Mouse (Mus musculus) lung, embryonic 14.5 days (tissue): ENCODE data around the gene Med25. TPM values are rescaled to one million over a fixed set of nuclear protein-coding genes. Genes with fewer than 3 reads are reported as not detected.
"Not testable (repeated sequence)": the region's sequence is repeated elsewhere in the genome, so short reads cannot be mapped to it uniquely, and the experiment has no call there.

Experiments
- ATAC-seq: fragments of 200-750 bp; cut with Nextera tagmentation; 2 replicates; pipeline ENCODE4 v1.8.0; 2017; ENCODE audit warnings: mild to moderate bottlenecking, moderate TSS enrichment, moderate library complexity; ENCODE audit not compliant: insufficient read depth
- DNase-seq: peaks from one replicate; pipeline ENCODE4 v3.0.0-alpha.2; 2015
- H3K27ac ChIP-seq: fragments of 300-500 bp; sonication (generic); 2 replicates; pipeline ENCODE4 v1.5.1; 2014; ENCODE audit warnings: low read depth, mild to moderate bottlenecking, moderate library complexity
- H3K27me3 ChIP-seq: fragments of 300-500 bp; sonication (generic); 2 replicates; pipeline ENCODE4 v1.6.1; 2014; ENCODE audit warnings: low read length, control low read depth; ENCODE audit not compliant: insufficient read depth
- H3K36me3 ChIP-seq: fragments of 300-500 bp; sonication (generic); 2 replicates; pipeline ENCODE4 v1.6.1; 2014; ENCODE audit warnings: control low read depth; ENCODE audit not compliant: insufficient read depth
- H3K4me1 ChIP-seq: fragments of 300-500 bp; sonication (generic); 2 replicates; pipeline ENCODE4 v1.6.1; 2014; ENCODE audit warnings: antibody characterized with exemption, control low read depth; ENCODE audit not compliant: insufficient read depth
- H3K4me2 ChIP-seq: fragments of 300-500 bp; sonication (generic); 2 replicates; pipeline ENCODE4 v1.6.1; 2014; ENCODE audit warnings: mild to moderate bottlenecking
- H3K4me3 ChIP-seq: fragments of 300-500 bp; sonication (generic); 2 replicates; pipeline ENCODE4 v1.5.1; 2014; ENCODE audit warnings: low read depth, low read length
- H3K9ac ChIP-seq: fragments of 300-500 bp; sonication (generic); 2 replicates; pipeline ENCODE4 v1.6.1; 2014
- H3K9me3 ChIP-seq: fragments of 300-500 bp; sonication (generic); 2 replicates; pipeline ENCODE4 v1.6.1; 2016; ENCODE audit warnings: low read depth, low read length, control low read depth
- CTCF ChIP-seq: IDR thresholded peaks from 2 replicates; pipeline ENCODE4 v1.5.1; 2016; ENCODE audit warnings: antibody characterized with exemption, low read depth
- WGBS: fragments of 180-500 bp; shearing (Covaris S2); extraction: QIAGEN DNeasy Blood & Tissue Kit; methylation state at CpG from one replicate; pipeline ENCODE4 v1.1.7; 2014; 5-methylcytosine and 5-hydroxymethylcytosine counted together
- polyA plus RNA-seq: library from polyadenylated mRNA; unstranded; fragments of >200 nt; fragmentation: Nextera tagmentation; extraction: Ambion mirVana; gene quantifications from 2 replicates; pipeline ENCODE4 v1.2.1, GENCODE M21; 2014

The Med25 gene
- polyA plus RNA-seq, 1 experiment from 2014 or later: 79.5 TPM

GRCm38 (mm10) chr7:44883036-44883435, 9.5 kb downstream of the Med25 start:
- Histone ChIP-seq H3K9ac (no peak overlapping the region), H3K27ac (no peak overlapping the region), H3K4me2 (no peak overlapping the region), H3K36me3 (peaks cover 90% of the 10 kb centered on the region), H3K4me1 (no peaks in the 10 kb centered on the region), H3K9me3 (no peaks in the 10 kb centered on the region), H3K27me3 (no peaks in the 10 kb centered on the region), H3K4me3 (no peak overlapping the region)
- 98% methylated on average over 3 of the region's 3 CpGs for WGBS
- no peak for DNase-seq
- ATAC-seq: no peak
- no peak for TF ChIP-seq CTCF

GRCm38 (mm10) chr7:44877833-44878232, 14.7 kb downstream of the Med25 start:
- Histone ChIP-seq H3K27ac (no peak overlapping the region), H3K9ac (no peak overlapping the region), H3K4me2 (no peak overlapping the region), H3K36me3 (peaks cover 67% of the 10 kb centered on the region), H3K9me3 (no peaks in the 10 kb centered on the region), H3K27me3 (no peaks in the 10 kb centered on the region), H3K4me3 (no peak overlapping the region), H3K4me1 (no peaks in the 10 kb centered on the region)
- no peak for TF ChIP-seq CTCF
- 84% methylated on average over 14 of the region's 14 CpGs for WGBS
- DNase-seq: no peak
- ATAC-seq: no peak

GRCm38 (mm10) chr7:44871774-44872173, 20.7 kb downstream of the Med25 start:
- H3K9ac ChIP-seq, H3K4me2 ChIP-seq, H3K36me3 ChIP-seq, DNase-seq, H3K9me3 ChIP-seq, ATAC-seq, H3K27me3 ChIP-seq, H3K4me3 ChIP-seq, H3K27ac ChIP-seq: not testable (repeated sequence)
- 86% methylated on average over 2 of the region's 2 CpGs for WGBS
- peaks cover 16% of the 10 kb centered on the region for H3K4me1 ChIP-seq
- peak; percentile 11; the same call in 1 of the 2 replicates for TF ChIP-seq CTCF

DNA sequence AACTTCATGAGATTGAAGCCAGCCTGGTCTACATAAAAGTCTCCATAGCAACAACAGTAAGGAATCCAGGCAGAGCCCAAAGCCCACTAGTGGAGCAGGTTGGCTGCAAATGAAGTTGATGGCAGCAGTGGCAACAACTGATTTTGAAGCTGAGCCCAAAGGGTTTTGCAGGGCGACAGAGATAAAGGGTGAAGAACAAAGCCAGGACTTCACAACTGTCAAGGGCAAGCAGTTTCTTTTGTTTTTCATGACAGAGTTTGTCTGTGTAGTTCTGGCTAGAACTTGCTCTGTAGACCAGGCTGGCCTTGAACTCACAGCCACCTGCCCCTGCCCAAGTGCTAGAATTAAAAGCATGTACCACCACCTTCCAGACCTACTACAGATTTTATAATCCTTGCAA, 21.3 kb downstream of the Med25 start:
- no peak overlapping the region for H3K4me3 ChIP-seq
- no peaks in the 10 kb centered on the region for H3K9me3 ChIP-seq
- no peak overlapping the region for H3K4me2 ChIP-seq
- H3K27me3 ChIP-seq: no peaks in the 10 kb centered on the region
- DNase-seq (no peak), ATAC-seq (no peak)
- peaks cover 22% of the 10 kb centered on the region for H3K4me1 ChIP-seq
- peaks cover 8% of the 10 kb centered on the region for H3K36me3 ChIP-seq
- H3K9ac ChIP-seq: no peak overlapping the region
- 79% methylated on average over 1 of the region's 1 CpGs for WGBS
- TF ChIP-seq CTCF: no peak
- H3K27ac ChIP-seq: no peak overlapping the region

DNA sequence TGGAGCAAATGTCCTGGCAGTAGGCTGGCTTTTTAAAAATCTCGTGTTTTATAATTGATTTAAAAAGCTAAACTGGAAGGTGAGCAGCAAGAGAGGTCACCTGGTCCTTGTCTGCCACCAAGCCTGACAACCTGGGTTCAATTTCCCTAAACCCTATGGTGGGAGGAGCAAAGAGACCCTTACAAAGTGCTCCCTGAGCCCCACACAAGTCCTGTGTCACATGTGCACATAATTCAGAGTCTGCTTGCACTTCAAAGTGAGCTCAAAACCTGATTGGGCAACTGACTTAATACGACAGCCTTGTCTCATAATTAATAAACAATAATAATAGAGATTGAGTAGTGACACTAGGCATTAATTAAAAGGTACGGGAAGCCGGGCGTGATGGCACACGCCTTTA, 21.9 kb downstream of the Med25 start:
- H3K4me2 ChIP-seq: peak overlapping the region; percentile 68
- DNase-seq (no peak), ATAC-seq (no peak)
- TF ChIP-seq CTCF: no peak
- peak overlapping the region; percentile 99 for H3K9ac ChIP-seq
- H3K27ac ChIP-seq: peak overlapping the region; percentile 100
- peaks cover 10% of the 10 kb centered on the region for H3K36me3 ChIP-seq
- H3K4me3 ChIP-seq: peak overlapping the region; percentile 99
- peaks cover 24% of the 10 kb centered on the region for H3K4me1 ChIP-seq
- no peaks in the 10 kb centered on the region for H3K9me3 ChIP-seq
- 74% methylated on average over 6 of the region's 6 CpGs for WGBS
- no peaks in the 10 kb centered on the region for H3K27me3 ChIP-seq

DNA sequence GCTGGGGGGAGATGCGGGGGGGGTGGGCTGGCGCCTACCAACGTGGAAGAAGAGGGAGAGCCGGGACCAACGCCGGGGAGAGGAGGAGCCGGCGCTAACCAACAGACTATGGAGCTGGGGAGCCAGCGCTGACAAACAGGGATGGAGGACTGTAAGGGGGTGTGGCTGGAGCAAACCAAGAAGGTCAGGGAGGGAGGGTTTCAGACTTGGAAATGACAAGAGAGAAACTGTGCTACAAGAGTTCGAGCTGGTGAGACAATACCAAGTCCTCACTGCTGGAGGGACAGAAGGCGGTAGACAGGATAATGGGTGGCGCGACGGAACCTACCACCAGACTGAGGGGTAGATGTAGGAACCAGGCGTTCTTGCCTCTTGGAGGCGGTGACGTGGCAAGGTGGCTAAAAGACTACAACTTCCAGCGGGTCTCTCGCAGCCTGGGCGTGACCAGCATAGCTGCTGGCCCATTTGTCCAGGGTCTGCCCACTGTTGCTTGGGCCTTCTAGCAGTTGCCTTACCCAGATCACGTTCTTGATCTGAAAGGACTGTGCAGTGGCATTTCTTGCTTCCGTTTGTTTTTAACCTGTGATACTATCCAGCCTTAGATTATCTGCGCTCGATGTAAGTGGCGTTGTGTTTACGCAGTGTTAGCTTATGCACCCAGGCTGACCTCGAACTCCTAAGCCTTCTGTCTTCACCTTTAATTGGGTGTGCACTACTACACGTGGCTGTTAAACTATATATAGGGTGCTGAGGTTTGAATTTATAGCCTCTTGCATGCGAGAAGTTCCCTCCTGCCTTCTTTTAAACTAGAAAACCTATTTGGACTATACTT, 22.6 kb downstream of the Med25 start, which contains the start of gene Ptov1:
Gene Ptov1 (minus strand): TSS at position 92 of the 832 bp plus-strand sequence.
- peaks cover 27% of the 10 kb centered on the region for H3K4me1 ChIP-seq
- peak; percentile 95 for DNase-seq
- H3K27ac ChIP-seq: peak within 1 kb of the TSS; percentile 100
- WGBS: 4% methylated on average over 29 of the region's 29 CpGs
- no peaks in the 10 kb centered on the region for H3K27me3 ChIP-seq
- H3K9me3 ChIP-seq: no peaks in the 10 kb centered on the region
- peaks cover 17% of the 10 kb centered on the region for H3K36me3 ChIP-seq
- peak within 1 kb of the TSS; percentile 99 for H3K9ac ChIP-seq
- no peak for TF ChIP-seq CTCF
- peak; percentile 92 for ATAC-seq
- peak within 1 kb of the TSS; percentile 68 for H3K4me2 ChIP-seq
- H3K4me3 ChIP-seq: peak within 1 kb of the TSS; percentile 99

DNA sequence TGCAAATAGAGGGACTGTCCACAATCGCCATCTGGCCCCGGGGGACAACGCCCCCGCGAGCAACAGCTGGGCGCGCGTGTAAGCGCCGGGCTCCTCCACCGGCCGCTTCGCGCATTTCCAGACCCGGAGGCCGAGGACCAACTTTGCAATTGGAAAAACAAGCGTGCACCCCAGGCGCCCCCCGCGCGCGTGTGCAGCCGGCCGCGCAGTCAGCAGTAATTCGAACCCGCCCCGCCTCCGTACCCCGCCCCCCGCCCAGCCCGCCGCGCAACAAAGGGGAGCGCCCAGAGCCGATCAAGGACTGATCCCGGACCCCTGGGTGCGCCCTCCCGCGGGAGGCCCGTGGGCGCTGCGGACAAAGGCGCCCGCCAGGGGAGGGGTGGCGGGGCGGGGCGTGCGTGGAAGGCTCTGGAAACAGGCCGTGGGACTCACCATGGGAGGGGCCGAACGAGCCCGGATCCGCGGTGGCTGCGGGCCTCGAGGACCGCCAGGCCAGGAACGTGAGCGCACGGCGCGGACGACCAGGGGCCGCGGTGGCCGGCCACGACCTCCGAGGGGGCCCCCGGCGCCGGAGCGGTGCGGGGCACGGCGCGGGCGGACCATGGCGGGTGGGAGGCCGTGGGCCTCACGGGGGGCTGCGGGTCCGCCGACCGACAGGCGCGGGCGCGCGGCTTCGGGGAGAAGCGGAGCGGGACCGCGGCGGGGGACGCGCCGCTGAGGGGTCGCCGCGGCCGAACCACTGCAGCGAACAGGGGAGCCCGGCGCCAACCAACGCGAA, 23.4 kb downstream of the Med25 start:
- peaks cover 25% of the 10 kb centered on the region for H3K36me3 ChIP-seq
- no peaks in the 10 kb centered on the region for H3K9me3 ChIP-seq
- H3K4me2 ChIP-seq: peak overlapping the region; percentile 68
- ATAC-seq (peak; percentile 53), DNase-seq (peak; percentile 85)
- under 1% methylated on average over 108 of the region's 108 CpGs for WGBS
- H3K4me3 ChIP-seq: peak overlapping the region; percentile 99
- H3K4me1 ChIP-seq: peaks cover 27% of the 10 kb centered on the region
- TF ChIP-seq CTCF: 0 out of 2 replicates have a peak, but pooled peaks have one; percentile 10
- peak overlapping the region; percentile 99 for H3K9ac ChIP-seq
- H3K27ac ChIP-seq: peak overlapping the region; percentile 100
- H3K27me3 ChIP-seq: no peaks in the 10 kb centered on the region
